Mouse (Mus musculus) left cerebral cortex, postnatal 25 days (tissue): ENCODE results near the gene Gm37240. TPM values are rescaled to one million over a fixed set of nuclear protein-coding genes. Genes with fewer than 3 reads are reported as not detected.

ENCODE experiments used
- DNase-seq, 2 experiments: peaks; one replicate each; pipeline ENCODE4 v3.0.0; 2022; ENCODE audit warnings: low spot score in 2 of 2, mixed read lengths in 1 of 2
- intact Hi-C: fragments of 180-260 bp; cut with DNase I; formaldehyde crosslinking; loops from one replicate; pipeline ENCODE4 v1.15.1; 2025
- total RNA-seq, 2 experiments: library from RNA; stranded (reverse); gene quantifications; 2 replicates each; pipeline ENCODE4 v1.2.3; 2021

Gm37240 gene
- total RNA-seq, 2 experiments from 2014 or later = 0.69 to 2.2 TPM

DNA sequence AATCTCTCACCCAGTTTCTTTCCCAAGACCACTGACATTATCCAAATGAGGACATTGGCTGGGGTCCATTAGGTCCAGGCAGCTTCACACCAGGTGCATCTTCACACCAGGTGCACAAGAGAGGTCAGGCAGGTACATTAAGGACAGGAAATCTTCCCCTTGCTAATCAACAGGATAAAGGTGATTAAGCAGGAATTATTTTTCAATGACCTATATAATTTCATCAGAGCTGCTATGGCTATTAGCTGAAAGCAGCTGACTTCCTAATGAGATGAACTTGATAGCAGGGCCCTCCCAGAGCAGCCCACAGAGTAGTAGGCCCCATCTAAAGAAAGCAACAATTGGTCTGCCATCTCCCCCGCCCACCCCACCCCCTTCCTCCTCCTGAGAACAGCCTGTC lies 1.4 kb downstream of the Gm37240 start:
- intact Hi-C loops = no loop called here

DNA sequence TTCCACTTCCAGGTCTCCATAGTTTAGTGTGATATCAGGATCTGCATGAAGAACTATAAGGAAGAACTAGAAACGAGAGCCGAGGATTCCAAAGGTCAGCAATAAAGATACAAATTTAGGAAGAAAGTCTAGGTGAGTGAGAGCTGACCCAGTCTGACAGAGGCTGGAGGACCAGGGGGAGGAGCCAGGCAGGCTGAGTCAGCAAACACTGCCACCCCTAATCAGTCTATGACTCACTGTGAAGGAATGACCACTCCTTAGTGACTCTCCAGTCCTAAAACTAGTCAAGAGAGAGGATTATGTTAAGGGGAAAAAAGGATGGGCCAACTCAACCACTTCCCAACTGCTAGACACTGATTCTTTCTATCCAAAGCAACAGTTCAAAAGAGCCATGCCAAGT lies 6.6 kb downstream of the Gm37240 start:
- DNase-seq = no peak
- intact Hi-C loops = no loop called here

More for the DNA sequence above, 1.4 kb downstream of the Gm37240 start:
- DNase-seq = no peak

DNA sequence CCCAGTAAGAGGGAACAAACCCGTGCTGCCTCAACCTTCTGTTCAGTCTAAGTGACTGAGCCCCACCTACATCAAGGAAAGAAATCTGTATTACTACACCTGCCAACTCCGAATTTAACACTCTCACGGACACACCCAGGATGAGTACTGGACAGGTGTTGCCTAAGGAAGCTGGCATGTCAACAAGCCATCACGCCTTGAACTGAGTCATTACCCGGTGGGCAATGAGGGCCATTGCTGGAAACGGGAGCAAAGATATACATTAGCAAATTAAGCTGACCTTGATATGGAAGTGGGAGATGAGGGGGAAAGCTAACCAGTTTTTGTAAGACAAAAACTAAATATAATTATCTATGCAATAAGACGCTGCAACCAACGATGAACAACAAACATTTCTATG lies 7.2 kb downstream of the Gm37240 start:
- intact Hi-C loops = no loop called here
- no peak for DNase-seq

DNA sequence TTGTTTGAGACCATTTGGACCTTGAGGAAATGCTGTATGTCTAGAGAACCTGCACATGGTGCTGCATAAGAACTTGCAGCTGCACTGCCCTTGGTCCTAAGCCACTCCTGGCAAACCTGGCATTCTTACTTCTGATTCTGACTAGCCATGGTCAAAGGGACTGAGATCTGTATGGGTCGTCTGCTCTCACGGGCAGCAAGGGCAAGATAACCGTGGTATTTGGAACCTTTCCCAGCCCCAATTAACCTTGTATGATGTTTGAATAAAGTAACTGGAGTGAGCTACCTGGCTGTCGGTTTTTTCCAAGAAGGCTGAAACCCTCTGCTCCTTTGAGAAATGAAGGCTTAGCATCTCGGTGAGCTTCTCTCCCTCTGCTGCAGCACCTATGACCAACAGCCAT lies 8.4 kb downstream of the Gm37240 start:
- DNase-seq = no peak
- intact Hi-C loops = no loop called here

DNA sequence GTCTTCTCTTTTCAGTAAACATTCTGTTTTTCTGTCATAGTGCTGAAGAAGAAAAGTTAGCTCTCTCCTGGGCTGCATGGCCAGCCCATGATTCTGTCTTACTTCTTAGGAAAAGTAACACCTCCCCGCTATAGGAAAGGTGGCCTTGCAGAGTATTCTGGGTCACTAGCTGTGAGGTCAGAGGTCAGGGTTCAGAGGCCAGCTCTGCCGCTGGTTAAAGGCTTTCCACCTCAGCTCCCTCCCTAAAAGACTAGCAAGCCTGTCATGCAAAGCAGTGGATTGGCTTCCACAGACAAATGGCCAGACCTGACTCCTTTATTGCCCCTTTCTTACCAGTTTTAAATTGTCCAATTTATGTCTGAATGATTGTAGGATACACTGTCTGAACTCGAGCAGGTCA lies 23.3 kb downstream of the Gm37240 start:
- intact Hi-C loops = no loop called here
- no peak for DNase-seq

DNA sequence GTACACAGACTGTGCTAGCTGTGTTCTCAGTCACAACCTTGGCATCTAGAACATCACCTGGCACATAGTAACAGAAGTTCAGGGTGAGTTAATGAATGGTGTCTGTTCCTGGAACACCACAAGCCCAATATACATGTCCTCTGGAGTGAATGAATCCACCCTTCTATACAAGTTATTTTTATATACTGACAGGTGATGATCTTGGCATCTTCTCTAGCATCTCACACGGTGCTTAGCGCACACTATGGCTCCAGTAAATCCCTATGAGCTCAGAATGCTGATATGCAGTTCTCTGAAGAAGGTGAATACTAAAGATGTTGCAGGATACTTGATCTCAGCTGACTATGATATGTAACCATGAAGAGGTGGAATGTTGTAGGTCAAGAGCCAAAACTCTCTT lies 24.4 kb downstream of the Gm37240 start:
- DNase-seq = no peak
- intact Hi-C loops = no loop called here

DNA sequence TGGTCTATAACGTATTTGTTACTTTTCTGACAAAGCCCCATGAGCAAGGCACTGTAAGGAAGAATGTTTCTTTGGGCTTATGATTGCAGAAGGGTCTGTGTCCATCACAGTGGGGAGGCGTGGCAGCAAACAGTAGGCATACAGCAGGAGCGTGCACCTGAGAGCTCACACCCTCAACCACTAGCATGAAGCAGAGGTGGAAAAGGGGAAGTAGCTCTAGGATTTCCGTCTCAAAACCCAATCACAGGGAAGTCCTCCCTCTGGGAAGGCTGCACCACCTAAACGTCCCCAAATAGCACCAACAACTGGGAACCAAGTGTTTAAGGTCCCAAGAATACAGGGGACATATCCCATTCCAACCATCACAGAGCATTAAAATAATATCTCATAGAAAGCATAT lies 26.3 kb downstream of the Gm37240 start:
- intact Hi-C loops = no loop called here
- no peak for DNase-seq

DNA sequence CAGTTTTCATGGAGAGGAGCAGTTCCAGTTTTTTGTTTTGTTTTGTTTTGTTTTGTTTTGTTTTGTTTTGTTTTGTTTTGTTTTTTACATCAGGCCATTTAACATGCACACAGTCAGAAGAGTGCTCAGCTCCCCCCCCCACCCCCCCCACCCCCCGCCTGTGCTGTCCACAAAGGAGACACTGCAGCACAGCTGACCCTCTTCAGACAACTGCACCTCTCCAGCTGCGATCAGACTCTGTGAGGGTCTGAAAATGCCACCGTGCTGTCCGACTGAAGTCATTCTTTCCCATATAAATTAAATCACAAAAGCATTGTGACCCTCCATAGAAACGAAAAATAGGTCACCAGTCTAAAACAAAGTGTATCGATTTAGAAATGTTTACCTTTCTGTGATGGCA lies 28.0 kb downstream of the Gm37240 start:
- intact Hi-C loops = no loop called here
- DNase-seq = no peak

DNA sequence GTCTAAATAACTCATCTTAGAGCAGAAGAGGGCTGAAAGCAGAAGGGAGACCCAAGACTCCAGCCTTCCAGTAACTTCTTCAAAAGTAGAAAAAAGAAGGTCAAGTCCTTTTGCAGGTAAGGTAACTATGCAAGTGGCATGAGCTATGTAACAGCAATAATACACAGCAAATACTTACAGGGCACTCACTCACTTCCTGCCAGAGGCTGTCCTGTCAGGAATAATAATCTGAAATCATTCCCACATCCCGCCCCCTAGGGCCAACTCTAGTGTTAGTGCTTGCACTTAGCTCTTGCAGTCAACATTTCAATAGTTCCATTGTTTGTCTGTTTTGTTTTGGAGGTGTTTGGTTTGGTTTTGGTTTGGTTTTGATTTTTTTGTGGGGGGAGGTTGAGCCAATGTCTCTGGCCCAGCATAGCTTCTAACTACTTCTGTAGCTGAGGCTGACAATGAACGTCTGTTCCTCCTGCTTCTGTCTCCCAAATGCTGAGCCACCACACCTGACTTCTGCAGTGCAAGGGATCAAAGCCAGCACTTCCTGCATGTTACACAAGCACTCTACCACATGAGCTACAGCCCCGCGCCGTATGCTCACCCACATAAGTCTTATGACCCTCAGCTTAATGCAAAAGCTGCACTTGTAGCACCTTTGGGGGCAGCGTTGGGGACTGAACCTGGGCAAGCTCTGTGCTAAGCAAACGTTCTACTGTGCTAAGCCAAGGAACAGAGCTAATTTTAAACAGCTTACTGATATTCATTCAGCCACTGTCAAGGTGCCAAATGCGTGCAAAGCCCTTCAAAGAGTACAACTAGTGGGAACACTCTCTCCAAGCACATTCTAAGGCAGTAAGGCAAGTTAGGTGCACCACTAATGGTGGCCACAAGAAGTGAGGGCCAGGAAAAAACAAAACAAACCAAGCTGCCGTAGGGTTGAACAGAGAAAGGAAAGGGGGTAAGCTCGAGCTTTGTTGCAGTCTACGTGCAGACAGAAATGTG lies 28.9 kb downstream of the Gm37240 start:
- intact Hi-C loops = no loop called here
- DNase-seq = peak in 1 of 2 experiments; percentile 9

DNA sequence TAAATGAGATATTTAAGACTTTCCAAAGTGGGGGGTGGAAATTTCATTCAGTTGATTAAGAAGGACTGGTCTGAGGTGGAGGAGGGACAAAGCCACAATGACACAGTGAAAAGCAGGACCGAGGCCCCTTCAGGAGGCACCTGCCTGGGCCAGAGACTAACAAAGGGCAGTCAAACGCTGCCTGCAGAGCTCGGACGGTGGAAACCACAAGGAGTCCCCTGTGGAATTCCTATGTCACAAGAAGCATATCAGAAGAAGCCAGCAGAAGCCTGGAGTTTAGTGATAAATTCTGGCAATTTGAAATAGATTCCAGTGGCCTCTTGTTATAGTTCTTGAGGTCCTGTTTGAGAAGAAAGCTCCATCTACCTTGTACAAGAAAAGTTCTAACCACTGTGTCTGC lies 30.2 kb downstream of the Gm37240 start:
- no peak for DNase-seq
- intact Hi-C loops = no loop called here

DNA sequence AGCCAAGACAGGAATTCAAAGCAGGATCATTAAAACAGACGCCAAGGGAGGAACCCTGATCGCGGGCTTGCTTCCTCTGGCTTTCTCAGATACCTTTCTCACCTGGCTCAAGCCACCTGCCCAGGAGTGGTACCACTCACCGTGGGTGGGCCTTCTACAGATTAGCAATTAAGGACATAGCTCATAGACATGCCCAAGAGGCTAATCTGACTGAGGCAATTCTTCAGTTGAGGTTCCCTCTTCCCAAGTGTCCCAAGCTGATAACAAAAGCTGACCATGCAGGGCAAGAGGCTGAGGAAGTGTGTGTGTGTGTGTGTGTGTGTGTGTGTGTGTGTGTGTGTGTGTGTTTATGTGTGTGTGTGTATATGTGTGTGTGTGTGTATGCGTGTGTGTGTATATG lies 31.4 kb downstream of the Gm37240 start:
- intact Hi-C loops = no loop called here
- no peak for DNase-seq

DNA sequence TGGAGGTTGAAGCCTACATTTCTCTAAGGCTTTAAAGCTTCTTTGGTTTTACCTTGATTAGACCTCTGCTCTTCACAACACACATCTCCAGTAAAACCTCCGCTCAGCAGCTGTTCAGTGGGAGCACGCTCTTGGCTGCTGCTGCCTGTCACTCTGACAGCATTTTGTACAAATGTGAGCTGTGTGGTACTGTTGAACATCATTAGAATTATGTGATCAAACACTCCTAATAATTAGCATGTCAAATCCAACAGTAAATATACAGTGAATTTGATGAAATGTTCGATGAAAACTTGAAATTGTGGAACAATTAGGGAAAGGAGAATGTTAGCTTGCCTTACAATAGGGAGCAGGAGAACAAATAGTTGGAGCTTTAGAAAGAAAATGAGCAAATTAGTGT lies 32.3 kb downstream of the Gm37240 start:
- intact Hi-C loops = no loop called here
- no peak for DNase-seq

DNA sequence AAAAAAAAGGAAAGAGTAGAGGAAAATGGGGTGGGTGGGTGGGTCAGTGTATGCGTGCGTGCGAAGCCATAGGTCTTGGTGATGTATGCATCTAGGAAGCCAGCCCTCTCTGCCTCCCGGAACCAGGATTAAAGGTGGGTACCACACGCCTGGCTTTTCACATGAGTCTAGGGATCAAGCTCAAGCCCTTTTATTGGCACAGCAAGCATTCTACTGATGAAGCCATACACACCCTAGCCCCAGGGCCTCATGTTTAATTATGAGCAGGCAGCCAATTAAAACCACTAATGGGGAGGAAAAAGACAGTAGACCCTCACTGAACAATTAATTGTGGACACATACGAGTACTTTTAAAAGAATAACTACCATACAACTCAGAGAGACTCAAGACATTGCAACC lies 33.2 kb downstream of the Gm37240 start:
- DNase-seq = no peak
- intact Hi-C loops = no loop called here

DNA sequence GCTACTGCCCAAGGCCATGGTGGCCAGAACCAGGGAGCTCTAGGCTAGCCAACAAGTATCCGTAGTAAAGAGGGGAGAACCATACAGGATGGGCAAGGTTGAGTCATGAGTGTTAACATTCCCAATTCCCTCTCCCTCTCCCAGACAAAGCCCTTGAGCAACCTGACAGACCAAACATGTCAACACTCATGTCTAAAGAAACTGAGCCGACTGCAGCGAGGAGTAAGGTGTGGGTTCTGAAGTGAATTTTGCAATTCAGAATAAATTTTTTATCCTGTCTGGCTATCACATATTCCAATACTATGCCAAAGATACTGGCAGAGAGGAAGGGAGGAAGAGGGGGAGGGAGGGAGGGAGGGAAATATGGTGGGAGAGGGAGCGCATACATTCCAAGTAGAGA lies 33.6 kb downstream of the Gm37240 start:
- DNase-seq = no peak
- intact Hi-C loops = no loop called here

DNA sequence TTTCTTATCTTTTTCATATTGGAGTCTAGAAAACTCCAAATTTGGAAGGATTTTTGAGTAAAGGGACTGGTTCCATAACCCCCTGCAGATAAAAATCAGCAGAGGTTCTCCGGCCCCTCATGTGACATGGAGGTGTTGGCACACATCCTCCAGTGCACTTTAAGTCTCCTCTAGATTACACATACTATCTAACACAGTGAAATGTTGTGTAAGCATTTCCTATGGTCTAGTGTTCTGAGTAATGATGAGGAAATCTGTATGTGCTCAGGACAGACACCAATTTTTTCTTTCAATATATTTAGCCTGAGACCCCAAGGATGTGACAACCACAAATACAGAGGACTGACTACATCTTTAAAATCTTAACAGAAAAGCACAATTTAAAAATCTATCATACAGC lies 37.2 kb downstream of the Gm37240 start:
- intact Hi-C loops = no loop called here
- no peak for DNase-seq

DNA sequence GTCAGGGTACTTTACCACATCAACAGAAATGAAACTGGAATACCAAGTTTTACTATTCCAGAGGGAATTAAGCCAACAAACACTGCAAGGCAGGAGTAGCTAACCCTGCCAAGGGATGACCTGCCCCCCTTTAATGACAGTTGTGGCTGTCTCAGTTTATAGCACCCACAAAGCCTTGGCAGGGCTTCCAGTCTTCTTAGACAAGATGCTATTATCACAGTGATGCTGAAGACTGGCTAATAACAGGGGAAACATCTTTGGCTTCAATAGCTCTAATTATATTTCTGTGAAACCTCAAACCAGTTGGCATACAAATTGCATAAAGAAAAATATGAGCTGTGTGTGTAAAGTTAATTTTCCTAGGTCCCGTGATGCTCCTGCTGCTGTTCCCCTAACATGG lies 41.0 kb downstream of the Gm37240 start:
- DNase-seq = no peak
- intact Hi-C loops = no loop called here

DNA sequence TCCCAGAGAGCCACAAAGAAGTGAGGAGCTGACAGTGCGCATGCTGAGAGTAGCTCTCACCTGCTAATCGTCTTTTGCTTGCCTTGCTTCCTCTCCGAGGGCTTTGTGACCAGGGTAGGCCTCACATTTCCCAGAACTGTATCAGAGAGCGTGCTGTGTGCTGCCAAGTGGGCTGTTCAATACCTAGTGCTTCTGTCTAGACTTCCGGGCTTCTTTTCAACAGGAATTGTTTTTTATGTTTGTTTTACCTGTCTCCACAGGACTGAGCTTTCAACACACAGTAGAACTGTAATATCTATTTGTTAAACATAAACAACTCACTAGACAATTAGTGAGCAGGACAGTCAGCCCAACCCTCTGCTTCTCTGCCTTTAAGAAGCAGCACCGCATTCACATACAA lies 42.0 kb downstream of the Gm37240 start:
- intact Hi-C loops = no loop called here
- DNase-seq = no peak

DNA sequence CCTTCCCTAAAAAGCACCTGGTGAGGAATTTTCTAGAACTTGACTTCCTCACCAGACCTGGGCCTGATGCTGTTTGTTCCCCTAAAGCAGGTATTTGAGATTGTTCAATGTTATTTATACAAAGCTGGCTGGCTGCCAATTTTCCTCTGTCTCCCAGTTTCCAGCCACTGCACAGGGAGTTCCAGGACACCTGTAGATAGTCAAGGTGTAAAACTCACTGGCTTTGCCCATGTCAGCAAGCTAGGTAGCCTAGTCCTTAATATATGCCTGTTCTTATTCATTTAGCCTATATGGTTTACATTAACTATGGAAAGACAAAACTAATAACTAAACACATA lies 44.5 kb downstream of the Gm37240 start:
- intact Hi-C loops = no loop called here
- DNase-seq = no peak

DNA sequence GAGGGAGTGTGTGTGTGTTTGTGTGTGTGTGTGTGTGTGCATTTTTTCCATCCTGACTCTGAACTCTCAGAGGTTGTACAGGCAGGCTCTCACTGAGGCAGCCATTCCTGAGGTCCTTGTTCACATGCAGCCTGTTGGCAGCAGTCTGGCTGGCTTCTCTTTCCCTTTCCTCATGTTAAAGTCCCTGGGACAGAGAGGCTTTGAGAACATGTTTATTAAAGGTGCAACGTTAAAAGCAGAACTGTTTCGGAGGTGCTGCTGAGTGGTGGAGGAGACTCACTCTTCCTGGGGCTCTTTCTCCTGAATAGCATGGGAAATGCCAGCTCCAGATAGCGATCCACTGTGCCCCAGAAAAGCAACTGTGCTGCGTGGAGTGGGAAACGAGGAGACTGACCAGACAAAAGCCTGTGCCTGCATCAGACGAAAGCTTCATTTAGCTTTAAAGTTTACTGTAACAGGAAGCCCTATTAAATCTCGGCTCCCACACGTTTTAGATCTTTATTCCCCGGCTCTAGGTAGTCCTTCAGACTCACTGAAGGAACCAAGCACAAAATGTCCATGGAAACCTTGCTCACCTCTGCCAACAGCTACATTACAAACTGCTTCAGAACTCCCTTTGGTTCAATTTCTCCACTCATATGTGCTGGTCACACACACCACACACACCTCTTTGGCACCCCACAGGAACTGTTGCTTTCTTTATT lies 45.0 kb downstream of the Gm37240 start:
- no peak for DNase-seq
- intact Hi-C loops = no loop called here

DNA sequence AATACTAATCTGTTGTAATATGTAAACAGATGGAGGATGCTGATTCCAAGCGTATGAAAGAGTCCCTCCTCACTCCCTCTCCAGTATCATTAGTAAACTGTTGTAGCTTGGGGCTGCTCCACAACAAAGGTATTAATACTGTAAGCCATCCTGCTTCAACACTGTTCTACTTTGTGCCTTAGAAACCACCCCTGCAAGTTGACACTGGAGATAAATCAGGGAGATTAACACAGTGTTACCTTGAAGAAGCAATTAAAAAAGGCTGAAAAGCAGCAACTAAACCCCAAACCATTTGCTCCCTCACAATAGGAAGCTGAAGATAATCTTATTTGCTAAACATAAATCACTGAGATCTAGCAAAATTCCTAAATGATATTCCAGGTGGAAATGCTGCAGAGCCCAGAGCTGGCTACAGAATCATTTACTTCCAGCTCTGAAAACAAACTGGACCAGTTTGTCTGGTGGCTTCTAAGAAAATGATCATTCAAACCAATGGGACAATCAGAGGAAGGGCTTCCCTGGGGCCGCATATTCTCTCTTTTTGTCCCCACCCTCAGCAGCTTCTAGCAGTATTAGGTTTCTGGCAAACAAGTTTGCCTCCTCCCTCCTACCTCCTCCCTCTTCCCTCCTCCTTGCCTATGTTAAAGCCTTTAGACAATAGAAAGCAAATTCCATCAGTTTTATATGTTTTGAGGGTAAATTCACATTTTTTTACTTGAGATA lies 45.7 kb downstream of the Gm37240 start:
- intact Hi-C loops = no loop called here
- DNase-seq = no peak

DNA sequence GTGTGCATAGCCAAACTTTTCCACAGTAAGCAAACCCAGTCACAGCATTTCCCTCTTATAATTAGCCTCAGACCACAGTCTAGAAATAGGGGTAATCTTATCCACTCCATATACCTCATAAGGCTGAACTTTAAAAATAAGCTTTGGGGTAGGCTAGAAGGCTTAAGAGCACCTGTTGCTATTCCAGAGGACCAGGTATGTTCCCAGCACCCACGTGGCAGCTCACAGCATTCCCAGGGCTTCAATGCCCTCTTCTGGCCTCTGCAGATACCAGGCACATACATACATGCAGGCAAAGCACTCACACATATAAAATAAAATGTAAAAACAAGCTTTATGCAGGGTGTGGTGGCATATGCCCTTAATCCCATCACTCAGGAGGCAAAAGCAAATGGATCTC lies 53.7 kb downstream of the Gm37240 start:
- DNase-seq = no peak
- intact Hi-C loops = no loop called here
